Mouse (Mus musculus) brain, embryonic 14.5 days (tissue): ENCODE measurements around the gene Ythdf2. TPM values are rescaled to one million over a fixed set of nuclear protein-coding genes. Genes with fewer than 3 reads are reported as not detected.
"Not testable (repeated sequence)": the region's sequence is repeated elsewhere in the genome, so short reads cannot be mapped to it uniquely, and the experiment has no call there.

Experiments used
- DNase-seq: peaks from one replicate; pipeline ENCODE4 v3.0.0-alpha.2; 2011; ENCODE audit warnings: low read depth
- CTCF ChIP-seq: fragments of 200-500 bp; IDR thresholded peaks from 2 replicates; pipeline ENCODE4 v1.5.1; 2012; ENCODE audit warnings: inconsistent platforms, mild to moderate bottlenecking, moderate library complexity, borderline replicate concordance; ENCODE audit not compliant: insufficient read depth, insufficient read length; ENCODE audit errors: extremely low read depth
- POLR2A ChIP-seq: fragments of 200-500 bp; IDR thresholded peaks from 2 replicates; pipeline ENCODE4 v1.6.1; 2012; ENCODE audit warnings: mild to moderate bottlenecking, inconsistent platforms, borderline replicate concordance; ENCODE audit not compliant: poor library complexity, insufficient read depth, insufficient read length, severe bottlenecking; ENCODE audit errors: extremely low read depth
- polyA plus RNA-seq: library from polyadenylated mRNA; depleted of rRNA; stranded (reverse); fragments of >200 nt; gene quantifications from 2 replicates; pipeline ENCODE4 v1.2.3, GENCODE M21; 2012

The Ythdf2 gene
- polyA plus RNA-seq, 1 experiment, result 52.2 TPM

GRCm38 (mm10) chr4:132240367-132240766 lies 28.3 kb upstream of the Ythdf2 start:
- no peak for TF ChIP-seq POLR2A
- TF ChIP-seq CTCF, result no peak
- no peak for DNase-seq

- TF ChIP-seq POLR2A (no peak), CTCF (no peak)
- no peak for DNase-seq
Observed at GRCm38 (mm10) chr4:132238356-132238755, 26.3 kb upstream of the Ythdf2 start.

GRCm38 (mm10) chr4:132234710-132235109 lies 22.6 kb upstream of the Ythdf2 start:
- TF ChIP-seq POLR2A, result no peak
- TF ChIP-seq CTCF, result no peak
- no peak for DNase-seq

GRCm38 (mm10) chr4:132230422-132230821 lies 18.3 kb upstream of the Ythdf2 start:
- no peak for DNase-seq
- TF ChIP-seq CTCF (no peak), POLR2A (no peak)

GRCm38 (mm10) chr4:132222001-132222400 lies 9.9 kb upstream of the Ythdf2 start:
- DNase-seq, result not testable (repeated sequence)

- DNase-seq, result not testable (repeated sequence)
Observed at GRCm38 (mm10) chr4:132218439-132218838, 6.3 kb upstream of the Ythdf2 start.

- TF ChIP-seq POLR2A (no peak), CTCF (no peak)
- DNase-seq, result no peak
Observed at GRCm38 (mm10) chr4:132217781-132218180, 5.7 kb upstream of the Ythdf2 start.

- no peak for DNase-seq
- TF ChIP-seq POLR2A (no peak), CTCF (no peak)
Observed at GRCm38 (mm10) chr4:132216602-132217001, 4.5 kb upstream of the Ythdf2 start.

- TF ChIP-seq POLR2A (no peak), CTCF (no peak)
- no peak for DNase-seq
Observed at GRCm38 (mm10) chr4:132214847-132215246, 2.7 kb upstream of the Ythdf2 start.

- TF ChIP-seq CTCF, result no peak
- TF ChIP-seq POLR2A, result no peak
- peak; percentile 38 for DNase-seq
Observed at GRCm38 (mm10) chr4:132211091-132211942, 786 bp downstream of the Ythdf2 start.

- peak; percentile 36 for DNase-seq
- TF ChIP-seq POLR2A (no peak), CTCF (no peak)
Observed at GRCm38 (mm10) chr4:132210325-132210724, 1.8 kb downstream of the Ythdf2 start.

- DNase-seq, result no peak
- TF ChIP-seq POLR2A (no peak), CTCF (no peak)
Observed at GRCm38 (mm10) chr4:132209299-132209698, 2.8 kb downstream of the Ythdf2 start.

- TF ChIP-seq CTCF (no peak), POLR2A (no peak)
Observed at GRCm38 (mm10) chr4:132207280-132207679, 4.8 kb downstream of the Ythdf2 start.

GRCm38 (mm10) chr4:132198771-132199170 lies 13.3 kb downstream of the Ythdf2 start:
- no peak for TF ChIP-seq POLR2A
- TF ChIP-seq CTCF, result no peak
- no peak for DNase-seq

More at GRCm38 (mm10) chr4:132207280-132207679, 4.8 kb downstream of the Ythdf2 start:
- DNase-seq, result no peak

- DNase-seq, result peak; percentile 18
- TF ChIP-seq CTCF (peak; percentile 6; the same call in 1 of the 2 replicates), POLR2A (no peak)
Observed at GRCm38 (mm10) chr4:132198285-132198712, 13.8 kb downstream of the Ythdf2 start.

- no peak for DNase-seq
- TF ChIP-seq POLR2A (no peak), CTCF (no peak)
Observed at GRCm38 (mm10) chr4:132194975-132195374, 17.1 kb downstream of the Ythdf2 start.
